Mouse (Mus musculus): ENCODE results near the gene Upp2. TPM values are rescaled to one million over a fixed set of nuclear protein-coding genes. Genes with fewer than 3 reads are reported as not detected.

The Upp2 gene
- polyA plus RNA-seq, 1 experiment from 2014 or later = 9.6 TPM

- no peaks in the 10 kb centered on the region for H3K4me1 ChIP-seq (replicated peaks; ENCODE audit: insufficient read depth, low read length)
- TF ChIP-seq CTCF (IDR thresholded peaks at IDR 0.05; ENCODE audit: low read depth) = no peak
- no peaks in the 10 kb centered on the region for H3K9me3 ChIP-seq (replicated peaks; ENCODE audit: low read length)
- ATAC-seq (replicated peaks; ENCODE audit: low FRiP score, low read depth) = no peak
- no peak overlapping the region for H3K4me2 ChIP-seq (ENCODE audit: low read length)
- no peak overlapping the region for H3K9ac ChIP-seq (ENCODE audit: low read depth, low read length)
- H3K4me3 ChIP-seq (replicated peaks; ENCODE audit: low read depth, low read length) = no peak overlapping the region
- no peaks in the 10 kb centered on the region for H3K36me3 ChIP-seq (ENCODE audit: insufficient read depth, low read length)
- no peaks in the 10 kb centered on the region for H3K27me3 ChIP-seq (ENCODE audit: insufficient read depth, low read length)
- DNase-seq (ENCODE audit: low spot score) = no peak
- no peak overlapping the region for H3K27ac ChIP-seq
- WGBS = 65% methylated on average over 3 of the region's 3 CpGs
These were observed 100.2 kb downstream of the Upp2 start for GRCm38 (mm10) chr2:58667298-58667697.

GRCm38 (mm10) chr2:58667991-58668390 is 100.9 kb downstream of the Upp2 start:
- Histone ChIP-seq H3K4me1 (replicated peaks; ENCODE audit: insufficient read depth, low read length) (no peaks in the 10 kb centered on the region), H3K4me2 (ENCODE audit: low read length) (no peak overlapping the region), H3K9me3 (replicated peaks; ENCODE audit: low read length) (no peaks in the 10 kb centered on the region), H3K36me3 (ENCODE audit: insufficient read depth, low read length) (no peaks in the 10 kb centered on the region), H3K27me3 (ENCODE audit: insufficient read depth, low read length) (no peaks in the 10 kb centered on the region), H3K27ac (no peak overlapping the region), H3K9ac (ENCODE audit: low read depth, low read length) (no peak overlapping the region), H3K4me3 (replicated peaks; ENCODE audit: low read depth, low read length) (no peak overlapping the region)
- DNase-seq (ENCODE audit: low spot score) (peak; percentile 81), ATAC-seq (replicated peaks; ENCODE audit: low FRiP score, low read depth) (no peak)
- TF ChIP-seq CTCF (IDR thresholded peaks at IDR 0.05; ENCODE audit: low read depth) = peak; percentile 88
- WGBS = 38% methylated on average over 9 of the region's 9 CpGs

DNA sequence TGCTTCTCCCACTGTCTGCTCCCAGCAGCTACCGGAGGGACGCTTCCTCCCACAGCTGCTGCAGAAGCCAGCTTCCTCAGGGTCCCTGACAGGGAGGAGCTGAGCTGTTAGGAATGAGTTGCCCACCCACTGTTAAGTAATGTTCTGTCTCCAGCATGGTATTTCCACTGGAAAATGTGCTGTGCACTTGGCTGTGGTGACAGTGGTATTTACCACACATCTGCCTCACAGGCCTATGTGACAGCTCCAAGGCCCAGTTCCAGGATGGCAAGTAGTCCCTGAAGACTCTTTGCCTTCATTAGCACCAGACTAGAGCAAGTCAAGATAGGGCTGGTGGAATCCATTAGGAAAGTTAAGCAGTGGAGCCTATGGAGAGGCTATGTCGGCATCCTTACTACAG is 102.0 kb downstream of the Upp2 start:
- Histone ChIP-seq H3K9me3 (replicated peaks; ENCODE audit: low read length) (no peaks in the 10 kb centered on the region), H3K9ac (ENCODE audit: low read depth, low read length) (no peak overlapping the region), H3K4me3 (replicated peaks; ENCODE audit: low read depth, low read length) (no peak overlapping the region), H3K27ac (no peak overlapping the region), H3K4me2 (ENCODE audit: low read length) (no peak overlapping the region), H3K36me3 (ENCODE audit: insufficient read depth, low read length) (no peaks in the 10 kb centered on the region), H3K4me1 (replicated peaks; ENCODE audit: insufficient read depth, low read length) (no peaks in the 10 kb centered on the region), H3K27me3 (ENCODE audit: insufficient read depth, low read length) (no peaks in the 10 kb centered on the region)
- no peak for TF ChIP-seq CTCF (IDR thresholded peaks at IDR 0.05; ENCODE audit: low read depth)
- WGBS = 72% methylated on average over 3 of the region's 3 CpGs
- ATAC-seq (replicated peaks; ENCODE audit: low FRiP score, low read depth) (no peak), DNase-seq (ENCODE audit: low spot score) (no peak)

GRCm38 (mm10) chr2:58672520-58672919 is 105.4 kb downstream of the Upp2 start:
- H3K4me1 ChIP-seq (replicated peaks; ENCODE audit: insufficient read depth, low read length) = no peaks in the 10 kb centered on the region
- H3K4me2 ChIP-seq (ENCODE audit: low read length) = no peak overlapping the region
- ATAC-seq (replicated peaks; ENCODE audit: low FRiP score, low read depth) = no peak
- WGBS = 96% methylated on average over 2 of the region's 2 CpGs
- H3K27me3 ChIP-seq (ENCODE audit: insufficient read depth, low read length) = no peaks in the 10 kb centered on the region
- no peaks in the 10 kb centered on the region for H3K9me3 ChIP-seq (replicated peaks; ENCODE audit: low read length)
- H3K27ac ChIP-seq = no peak overlapping the region
- H3K9ac ChIP-seq (ENCODE audit: low read depth, low read length) = no peak overlapping the region
- H3K4me3 ChIP-seq (replicated peaks; ENCODE audit: low read depth, low read length) = no peak overlapping the region
- H3K36me3 ChIP-seq (ENCODE audit: insufficient read depth, low read length) = no peaks in the 10 kb centered on the region
- no peak for TF ChIP-seq CTCF (IDR thresholded peaks at IDR 0.05; ENCODE audit: low read depth)
- no peak for DNase-seq (ENCODE audit: low spot score)

DNA sequence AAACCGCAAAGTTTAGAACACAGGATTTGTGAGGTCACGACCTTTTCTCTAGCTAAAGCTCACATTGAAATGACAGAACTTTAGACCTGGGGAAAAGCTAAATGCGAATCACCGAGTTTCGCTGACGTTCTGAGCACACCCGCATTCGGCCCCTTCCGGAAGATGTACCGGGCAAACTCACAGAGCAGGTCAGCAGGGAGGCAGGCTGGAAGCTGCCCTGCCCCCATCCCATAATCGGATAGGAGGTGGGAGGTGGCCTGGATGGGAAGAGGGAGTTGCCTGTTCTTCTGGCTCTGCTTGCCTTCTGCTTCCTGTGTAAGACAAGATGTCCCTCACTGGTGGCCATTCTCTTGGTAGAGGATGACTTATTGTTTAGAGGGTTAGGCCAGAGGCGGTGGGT is 112.9 kb downstream of the Upp2 start:
- no peak for TF ChIP-seq CTCF (IDR thresholded peaks at IDR 0.05; ENCODE audit: low read depth)

GRCm38 (mm10) chr2:58680794-58681193 is 113.7 kb downstream of the Upp2 start:
- H3K4me2 ChIP-seq (ENCODE audit: low read length) = no peak overlapping the region
- H3K27ac ChIP-seq = no peak overlapping the region
- no peaks in the 10 kb centered on the region for H3K27me3 ChIP-seq (ENCODE audit: insufficient read depth, low read length)
- DNase-seq (ENCODE audit: low spot score) (peak; percentile 64), ATAC-seq (replicated peaks; ENCODE audit: low FRiP score, low read depth) (no peak)
- no peaks in the 10 kb centered on the region for H3K9me3 ChIP-seq (replicated peaks; ENCODE audit: low read length)
- H3K4me1 ChIP-seq (replicated peaks; ENCODE audit: insufficient read depth, low read length) = no peaks in the 10 kb centered on the region
- H3K4me3 ChIP-seq (replicated peaks; ENCODE audit: low read depth, low read length) = no peak overlapping the region
- peak; percentile 75 for TF ChIP-seq CTCF (IDR thresholded peaks at IDR 0.05; ENCODE audit: low read depth)
- no peak overlapping the region for H3K9ac ChIP-seq (ENCODE audit: low read depth, low read length)
- WGBS = 35% methylated on average over 6 of the region's 6 CpGs
- no peaks in the 10 kb centered on the region for H3K36me3 ChIP-seq (ENCODE audit: insufficient read depth, low read length)

More for the DNA sequence above, 112.9 kb downstream of the Upp2 start:
- no peak overlapping the region for H3K9ac ChIP-seq (ENCODE audit: low read depth, low read length)
- 72% methylated on average over 12 of the region's 12 CpGs for WGBS
- no peaks in the 10 kb centered on the region for H3K4me1 ChIP-seq (replicated peaks; ENCODE audit: insufficient read depth, low read length)
- H3K27me3 ChIP-seq (ENCODE audit: insufficient read depth, low read length) = no peaks in the 10 kb centered on the region
- no peaks in the 10 kb centered on the region for H3K36me3 ChIP-seq (ENCODE audit: insufficient read depth, low read length)
- DNase-seq (ENCODE audit: low spot score) (no peak), ATAC-seq (replicated peaks; ENCODE audit: low FRiP score, low read depth) (no peak)
- H3K4me2 ChIP-seq (ENCODE audit: low read length) = no peak overlapping the region
- no peaks in the 10 kb centered on the region for H3K9me3 ChIP-seq (replicated peaks; ENCODE audit: low read length)
- H3K27ac ChIP-seq = no peak overlapping the region
- no peak overlapping the region for H3K4me3 ChIP-seq (replicated peaks; ENCODE audit: low read depth, low read length)

- no peak for TF ChIP-seq CTCF (IDR thresholded peaks at IDR 0.05; ENCODE audit: low read depth)
- H3K27ac ChIP-seq = no peak overlapping the region
- no peak overlapping the region for H3K4me3 ChIP-seq (replicated peaks; ENCODE audit: low read depth, low read length)
- DNase-seq (ENCODE audit: low spot score) (no peak), ATAC-seq (replicated peaks; ENCODE audit: low FRiP score, low read depth) (no peak)
- WGBS = 64% methylated on average over 3 of the region's 3 CpGs
- no peak overlapping the region for H3K9ac ChIP-seq (ENCODE audit: low read depth, low read length)
- no peaks in the 10 kb centered on the region for H3K27me3 ChIP-seq (ENCODE audit: insufficient read depth, low read length)
- no peaks in the 10 kb centered on the region for H3K36me3 ChIP-seq (ENCODE audit: insufficient read depth, low read length)
- no peak overlapping the region for H3K4me2 ChIP-seq (ENCODE audit: low read length)
- H3K9me3 ChIP-seq (replicated peaks; ENCODE audit: low read length) = no peaks in the 10 kb centered on the region
- H3K4me1 ChIP-seq (replicated peaks; ENCODE audit: insufficient read depth, low read length) = no peaks in the 10 kb centered on the region
These were observed 114.3 kb downstream of the Upp2 start for GRCm38 (mm10) chr2:58681394-58681793.

Measured in kidney, postnatal 0 days (tissue).